Mouse (Mus musculus): ENCODE data around the gene Echdc2. TPM values are rescaled to one million over a fixed set of nuclear protein-coding genes. Genes with fewer than 3 reads are reported as not detected.
"Not testable (repeated sequence)": the region's sequence is repeated elsewhere in the genome, so short reads cannot be mapped to it uniquely, and the experiment has no call there.

Echdc2 gene
- polyA plus RNA-seq, 1 experiment from 2014 or later = 37.2 TPM

- WGBS = 71% methylated on average over 1 of the region's 1 CpGs
- Histone ChIP-seq H3K36me3 (0 out of 2 replicates have a peak, but pooled peaks cover 4% of the 10 kb centered on the region), H3K9me3 (replicated peaks) (peaks cover 6% of the 10 kb centered on the region; the same call in 1 of the 2 replicates), H3K27ac (peak within 1 kb of the TSS; percentile 72), H3K27me3 (no peaks in the 10 kb centered on the region), H3K4me3 (replicated peaks) (peak within 1 kb of the TSS; percentile 16), H3K4me1 (no peaks in the 10 kb centered on the region), H3K9ac (peak within 1 kb of the TSS; percentile 14; the same call in 1 of the 2 replicates), H3K4me2 (peak within 1 kb of the TSS; percentile 26)
- ATAC-seq (replicated peaks; ENCODE audit: low FRiP score) = peak; percentile 69; the same call in 1 of the 2 replicates
Measured at GRCm38 (mm10) chr4:108144880-108145279, 20.4 kb upstream of the Echdc2 start, which contains the start of gene Scp2. TSS of gene Scp2 (minus strand) at chr4:108144998.

- ATAC-seq (replicated peaks; ENCODE audit: low FRiP score); H3K27me3 ChIP-seq; H3K4me1 ChIP-seq; H3K36me3 ChIP-seq; H3K9me3 ChIP-seq (replicated peaks); H3K9ac ChIP-seq; H3K4me2 ChIP-seq; H3K4me3 ChIP-seq (replicated peaks): not testable (repeated sequence)
- 53% methylated on average over 3 of the region's 3 CpGs for WGBS
- 0 out of 2 replicates have a peak overlapping the region, but pooled peaks have one; percentile 52 for H3K27ac ChIP-seq
Measured at GRCm38 (mm10) chr4:108145554-108145953, 19.7 kb upstream of the Echdc2 start.

GRCm38 (mm10) chr4:108155141-108155540 is 10.1 kb upstream of the Echdc2 start:
- not testable (repeated sequence) for H3K4me3 ChIP-seq (replicated peaks); H3K27me3 ChIP-seq; H3K9me3 ChIP-seq (replicated peaks); H3K9ac ChIP-seq; H3K27ac ChIP-seq; H3K4me1 ChIP-seq; ATAC-seq (replicated peaks; ENCODE audit: low FRiP score); H3K4me2 ChIP-seq; H3K36me3 ChIP-seq
- WGBS = 80% methylated on average over 1 of the region's 1 CpGs

GRCm38 (mm10) chr4:108161936-108162335 is 3.3 kb upstream of the Echdc2 start:
- WGBS = 92% methylated on average over 8 of the region's 8 CpGs
- 0 out of 2 replicates have a peak, but pooled peaks cover 3% of the 10 kb centered on the region for H3K4me1 ChIP-seq
- no peak overlapping the region for H3K9ac ChIP-seq
- no peak overlapping the region for H3K4me3 ChIP-seq (replicated peaks)
- ATAC-seq (replicated peaks; ENCODE audit: low FRiP score) = no peak
- no peaks in the 10 kb centered on the region for H3K9me3 ChIP-seq (replicated peaks)
- no peak overlapping the region for H3K4me2 ChIP-seq
- H3K27me3 ChIP-seq = peaks cover 18% of the 10 kb centered on the region; the same call in 1 of the 2 replicates
- no peak overlapping the region for H3K27ac ChIP-seq
- H3K36me3 ChIP-seq = no peaks in the 10 kb centered on the region

- WGBS = 86% methylated on average over 3 of the region's 3 CpGs
- no peak for ATAC-seq (replicated peaks; ENCODE audit: low FRiP score)
Measured at GRCm38 (mm10) chr4:108163291-108163690, 1.9 kb upstream of the Echdc2 start.

GRCm38 (mm10) chr4:108166874-108167273 is 1.6 kb downstream of the Echdc2 start:
- Histone ChIP-seq H3K4me3 (replicated peaks) (no peak overlapping the region), H3K27me3 (peaks cover 18% of the 10 kb centered on the region; the same call in 1 of the 2 replicates), H3K4me1 (0 out of 2 replicates have a peak, but pooled peaks cover 3% of the 10 kb centered on the region), H3K27ac (no peak overlapping the region), H3K9ac (no peak overlapping the region), H3K4me2 (no peak overlapping the region), H3K9me3 (replicated peaks) (no peaks in the 10 kb centered on the region), H3K36me3 (peaks cover 6% of the 10 kb centered on the region)
- WGBS = 84% methylated on average over 4 of the region's 4 CpGs
- no peak for ATAC-seq (replicated peaks; ENCODE audit: low FRiP score)

More at GRCm38 (mm10) chr4:108163291-108163690, 1.9 kb upstream of the Echdc2 start:
- Histone ChIP-seq H3K9me3 (replicated peaks) (no peaks in the 10 kb centered on the region), H3K27me3 (peaks cover 18% of the 10 kb centered on the region; the same call in 1 of the 2 replicates), H3K4me2 (no peak overlapping the region), H3K27ac (no peak overlapping the region), H3K9ac (no peak overlapping the region), H3K36me3 (no peaks in the 10 kb centered on the region), H3K4me3 (replicated peaks) (no peak overlapping the region), H3K4me1 (0 out of 2 replicates have a peak, but pooled peaks cover 3% of the 10 kb centered on the region)

GRCm38 (mm10) chr4:108168056-108168455 is 2.8 kb downstream of the Echdc2 start:
- no peak for ATAC-seq (replicated peaks; ENCODE audit: low FRiP score)
- WGBS = 83% methylated on average over 6 of the region's 6 CpGs
- H3K9ac ChIP-seq = no peak overlapping the region
- no peaks in the 10 kb centered on the region for H3K9me3 ChIP-seq (replicated peaks)
- H3K4me3 ChIP-seq (replicated peaks) = no peak overlapping the region
- H3K36me3 ChIP-seq = peaks cover 6% of the 10 kb centered on the region
- H3K4me2 ChIP-seq = no peak overlapping the region
- 0 out of 2 replicates have a peak, but pooled peaks cover 3% of the 10 kb centered on the region for H3K4me1 ChIP-seq
- H3K27me3 ChIP-seq = peaks cover 18% of the 10 kb centered on the region; the same call in 1 of the 2 replicates
- no peak overlapping the region for H3K27ac ChIP-seq

GRCm38 (mm10) chr4:108182278-108182677 is 17.0 kb downstream of the Echdc2 start:
- 62% methylated on average over 1 of the region's 1 CpGs for WGBS

GRCm38 (mm10) chr4:108192821-108193323 is 27.6 kb downstream of the Echdc2 start:
- no peak for ATAC-seq (replicated peaks; ENCODE audit: low FRiP score)
- WGBS = 59% methylated on average over 2 of the region's 2 CpGs
- Histone ChIP-seq H3K4me2 (no peak overlapping the region), H3K36me3 (no peaks in the 10 kb centered on the region), H3K9me3 (replicated peaks) (no peaks in the 10 kb centered on the region), H3K4me3 (replicated peaks) (no peak overlapping the region), H3K9ac (no peak overlapping the region), H3K4me1 (peaks cover 5% of the 10 kb centered on the region; the same call in 1 of the 2 replicates), H3K27ac (no peak overlapping the region), H3K27me3 (no peaks in the 10 kb centered on the region)

More at GRCm38 (mm10) chr4:108182278-108182677, 17.0 kb downstream of the Echdc2 start:
- no peaks in the 10 kb centered on the region for H3K36me3 ChIP-seq
- no peak overlapping the region for H3K4me3 ChIP-seq (replicated peaks)
- no peaks in the 10 kb centered on the region for H3K4me1 ChIP-seq
- H3K27ac ChIP-seq = no peak overlapping the region
- H3K9me3 ChIP-seq (replicated peaks) = no peaks in the 10 kb centered on the region
- ATAC-seq (replicated peaks; ENCODE audit: low FRiP score) = no peak
- H3K9ac ChIP-seq = no peak overlapping the region
- H3K4me2 ChIP-seq = no peak overlapping the region
- no peaks in the 10 kb centered on the region for H3K27me3 ChIP-seq

- Histone ChIP-seq H3K4me3 (replicated peaks) (no peak overlapping the region), H3K9ac (no peak overlapping the region), H3K9me3 (replicated peaks) (no peaks in the 10 kb centered on the region), H3K27ac (no peak overlapping the region), H3K4me1 (peaks cover 5% of the 10 kb centered on the region; the same call in 1 of the 2 replicates), H3K27me3 (no peaks in the 10 kb centered on the region), H3K4me2 (no peak overlapping the region), H3K36me3 (no peaks in the 10 kb centered on the region)
- 50% methylated on average over 6 of the region's 6 CpGs for WGBS
- 0 out of 2 replicates have a peak, but pooled peaks have one; percentile 33 for ATAC-seq (replicated peaks; ENCODE audit: low FRiP score)
Measured at GRCm38 (mm10) chr4:108196277-108196855, 31.1 kb downstream of the Echdc2 start.

GRCm38 (mm10) chr4:108199236-108199635 is 34.0 kb downstream of the Echdc2 start:
- Histone ChIP-seq H3K27ac (no peak overlapping the region), H3K9ac (no peak overlapping the region), H3K36me3 (no peaks in the 10 kb centered on the region), H3K9me3 (replicated peaks) (no peaks in the 10 kb centered on the region), H3K4me3 (replicated peaks) (no peak overlapping the region), H3K4me1 (peaks cover 8% of the 10 kb centered on the region; the same call in 1 of the 2 replicates), H3K4me2 (no peak overlapping the region), H3K27me3 (no peaks in the 10 kb centered on the region)
- ATAC-seq (replicated peaks; ENCODE audit: low FRiP score) = no peak
- 74% methylated on average over 2 of the region's 2 CpGs for WGBS

- Histone ChIP-seq H3K27me3 (no peaks in the 10 kb centered on the region), H3K36me3 (no peaks in the 10 kb centered on the region), H3K9me3 (replicated peaks) (no peaks in the 10 kb centered on the region), H3K4me1 (0 out of 2 replicates have a peak, but pooled peaks cover 4% of the 10 kb centered on the region), H3K4me3 (replicated peaks) (no peak overlapping the region), H3K4me2 (no peak overlapping the region), H3K27ac (no peak overlapping the region), H3K9ac (no peak overlapping the region)
- no peak for ATAC-seq (replicated peaks; ENCODE audit: low FRiP score)
- 91% methylated on average over 6 of the region's 6 CpGs for WGBS
Measured at GRCm38 (mm10) chr4:108204629-108205028, 39.4 kb downstream of the Echdc2 start.

Measured in kidney, embryonic 15.5 days (tissue).